18 mouse cellular contexts compared by ENCODE assay signal in genomic region chr7:65387560-65388175, GRCm38 (mm10).
DNase-seq lines count a peak whose midpoint lies in the region; ATAC-seq and TF ChIP-seq lines count a peak whose summit lies in the region.
"Had no signal": no experiment of that assay in that cellular context is flagged by ENCODE, and none has a peak within 500 bp of the region (broad histone marks: within the 10 kb centered on the region; RNA-seq: fewer than 3 reads in every experiment).

No protein-coding gene starts in this region.

- H3K27ac ChIP-seq in forebrain, postnatal 0 days (ENCODE audit: low read depth, low read length) = 0 out of 2 replicates have a peak overlapping the region, but pooled peaks have one; percentile 29
- no peak overlapping the region for H3K27ac ChIP-seq in forebrain, embryonic 15.5 days (replicated peaks)
- peak overlapping the region; percentile 55 for H3K27ac ChIP-seq in hindbrain, embryonic 13.5 days
- H3K27ac ChIP-seq in hindbrain, embryonic 12.5 days = no peak overlapping the region
- H3K27ac ChIP-seq in midbrain, embryonic 14.5 days (replicated peaks; ENCODE audit: low read depth, low read length) = peak overlapping the region; percentile 64
- no peak overlapping the region; the same call in 1 of the 2 replicates for H3K27ac ChIP-seq in midbrain, embryonic 16.5 days (ENCODE audit: low read length)
- H3K27ac ChIP-seq in olfactory bulb, adult 2 months (ENCODE audit: insufficient read depth, low read depth, low read length) = peak overlapping the region; percentile 50; the same call in 1 of the 2 replicates
- H3K27ac ChIP-seq: embryonic facial prominence, embryonic 10.5 days had no signal

- 59% methylated on average over 7 of the region's 7 CpGs for WGBS in forebrain, postnatal 0 days
- 73% methylated on average over 7 of the region's 7 CpGs for WGBS in forebrain, embryonic 15.5 days
- 79% methylated on average over 7 of the region's 7 CpGs for WGBS in hindbrain, embryonic 13.5 days
- 89% methylated on average over 7 of the region's 7 CpGs for WGBS in hindbrain, embryonic 12.5 days
- WGBS in midbrain, embryonic 14.5 days = 74% methylated on average over 7 of the region's 7 CpGs
- WGBS in midbrain, embryonic 16.5 days = 75% methylated on average over 7 of the region's 7 CpGs
- 66% methylated on average over 7 of the region's 7 CpGs for WGBS in olfactory bulb, adult 2 months

- no peak for ATAC-seq in forebrain, postnatal 0 days
- no peak for ATAC-seq in forebrain, embryonic 15.5 days (replicated peaks)
- peak; percentile 21; the same call in 1 of the 2 replicates for ATAC-seq in hindbrain, embryonic 13.5 days (ENCODE audit: low FRiP score)
- no peak for ATAC-seq in hindbrain, embryonic 12.5 days (ENCODE audit: low FRiP score)
- ATAC-seq in midbrain, embryonic 14.5 days (ENCODE audit: low FRiP score, low TSS enrichment) = no peak
- ATAC-seq in midbrain, embryonic 16.5 days = no peak
- ATAC-seq: Patski had no signal

- no peaks in the 10 kb centered on the region for H3K27me3 ChIP-seq in forebrain, postnatal 0 days (ENCODE audit: insufficient read depth, low read length)
- no peaks in the 10 kb centered on the region for H3K27me3 ChIP-seq in forebrain, embryonic 15.5 days
- no peaks in the 10 kb centered on the region for H3K27me3 ChIP-seq in hindbrain, embryonic 13.5 days
- no peaks in the 10 kb centered on the region for H3K27me3 ChIP-seq in hindbrain, embryonic 12.5 days
- no peaks in the 10 kb centered on the region for H3K27me3 ChIP-seq in midbrain, embryonic 14.5 days (ENCODE audit: control insufficient read depth, insufficient read depth, low read length)
- H3K27me3 ChIP-seq in midbrain, embryonic 16.5 days (ENCODE audit: control insufficient read depth, insufficient read depth, low read depth, low read length) = no peaks in the 10 kb centered on the region
- H3K27me3 ChIP-seq: Patski had no signal

- no peak overlapping the region for H3K4me2 ChIP-seq in forebrain, postnatal 0 days (ENCODE audit: low read depth)
- H3K4me2 ChIP-seq in forebrain, embryonic 15.5 days (replicated peaks) = no peak overlapping the region
- no peak overlapping the region for H3K4me2 ChIP-seq in hindbrain, embryonic 13.5 days
- no peak overlapping the region for H3K4me2 ChIP-seq in hindbrain, embryonic 12.5 days (replicated peaks)
- no peak overlapping the region for H3K4me2 ChIP-seq in midbrain, embryonic 14.5 days (ENCODE audit: low read length)
- no peak overlapping the region for H3K4me2 ChIP-seq in midbrain, embryonic 16.5 days (ENCODE audit: low read length)
- H3K4me2 ChIP-seq: heart, embryonic 11.5 days; liver, embryonic 11.5 days; lung, embryonic 14.5 days had no signal

- H3K4me3 ChIP-seq in forebrain, postnatal 0 days (ENCODE audit: low read depth, low read length) = no peak overlapping the region
- no peak overlapping the region for H3K4me3 ChIP-seq in forebrain, embryonic 15.5 days
- no peak overlapping the region for H3K4me3 ChIP-seq in hindbrain, embryonic 13.5 days
- H3K4me3 ChIP-seq in hindbrain, embryonic 12.5 days = no peak overlapping the region
- no peak overlapping the region for H3K4me3 ChIP-seq in midbrain, embryonic 14.5 days (replicated peaks; ENCODE audit: low read depth, low read length)
- no peak overlapping the region for H3K4me3 ChIP-seq in midbrain, embryonic 16.5 days (ENCODE audit: low read depth, low read length)
- H3K4me3 ChIP-seq in olfactory bulb, adult 2 months (ENCODE audit: insufficient read depth, low read depth, low read length) = no peak overlapping the region
- H3K4me3 ChIP-seq: embryonic facial prominence, embryonic 10.5 days; erythroblast, embryonic 14.5 days had no signal

- no peak for TF ChIP-seq POLR2A in olfactory bulb, adult 2 months (IDR thresholded peaks at IDR 0.05; ENCODE audit: insufficient read depth, low read depth, low read length)

- H3K9ac ChIP-seq in forebrain, postnatal 0 days = no peak overlapping the region
- no peak overlapping the region for H3K9ac ChIP-seq in forebrain, embryonic 15.5 days (replicated peaks)
- no peak overlapping the region for H3K9ac ChIP-seq in hindbrain, embryonic 13.5 days
- H3K9ac ChIP-seq in hindbrain, embryonic 12.5 days = no peak overlapping the region
- no peak overlapping the region for H3K9ac ChIP-seq in midbrain, embryonic 14.5 days (replicated peaks; ENCODE audit: low read length)
- H3K9ac ChIP-seq in midbrain, embryonic 16.5 days (ENCODE audit: low read depth, low read length) = no peak overlapping the region
- H3K9ac ChIP-seq: lung, embryonic 14.5 days had no signal

- DNase-seq in forebrain, postnatal 0 days = no peak
- DNase-seq in midbrain, embryonic 14.5 days = no peak
- no peak for DNase-seq in MN1 (ENCODE audit: low spot score)
- DNase-seq: kidney, adult 11 months; kidney, postnatal 36 days; lung, embryonic 14.5 days; right cerebral cortex, postnatal 4 days; thymus, postnatal 4 days had no signal

- H3K36me3 ChIP-seq in forebrain, postnatal 0 days (ENCODE audit: insufficient read depth) = no peaks in the 10 kb centered on the region
- H3K36me3 ChIP-seq in forebrain, embryonic 15.5 days = no peaks in the 10 kb centered on the region
- no peaks in the 10 kb centered on the region for H3K36me3 ChIP-seq in hindbrain, embryonic 13.5 days
- H3K36me3 ChIP-seq in hindbrain, embryonic 12.5 days = no peaks in the 10 kb centered on the region
- no peaks in the 10 kb centered on the region for H3K36me3 ChIP-seq in midbrain, embryonic 14.5 days (ENCODE audit: control insufficient read depth, insufficient read depth, low read length)
- H3K36me3 ChIP-seq in midbrain, embryonic 16.5 days (ENCODE audit: control insufficient read depth, insufficient read depth, low read length) = no peaks in the 10 kb centered on the region
- H3K36me3 ChIP-seq: embryonic facial prominence, embryonic 10.5 days had no signal

- TF ChIP-seq CTCF in forebrain, postnatal 0 days (IDR thresholded peaks at IDR 0.05; ENCODE audit: low read depth) = no peak
- TF ChIP-seq CTCF in olfactory bulb, adult 2 months (IDR thresholded peaks at IDR 0.05; ENCODE audit: insufficient read depth, low read depth, low read length) = no peak

- H3K4me1 ChIP-seq in forebrain, postnatal 0 days (ENCODE audit: insufficient read depth) = peaks cover 7% of the 10 kb centered on the region; the same call in 1 of the 2 replicates
- H3K4me1 ChIP-seq in forebrain, embryonic 15.5 days = peaks cover 8% of the 10 kb centered on the region; the same call in 1 of the 2 replicates
- H3K4me1 ChIP-seq in hindbrain, embryonic 13.5 days (replicated peaks) = peaks cover 18% of the 10 kb centered on the region
- peaks cover 6% of the 10 kb centered on the region for H3K4me1 ChIP-seq in hindbrain, embryonic 12.5 days
- H3K4me1 ChIP-seq in midbrain, embryonic 14.5 days (ENCODE audit: control insufficient read depth, insufficient read depth, low read length) = peaks cover 9% of the 10 kb centered on the region; the same call in 1 of the 2 replicates
- peaks cover 11% of the 10 kb centered on the region for H3K4me1 ChIP-seq in midbrain, embryonic 16.5 days (ENCODE audit: control insufficient read depth, insufficient read depth, low read length)
- H3K4me1 ChIP-seq in olfactory bulb, adult 2 months (ENCODE audit: control insufficient read depth, insufficient read depth, low read length) = peaks cover 10% of the 10 kb centered on the region

- H3K9me3 ChIP-seq in forebrain, postnatal 0 days (ENCODE audit: low read length) = no peaks in the 10 kb centered on the region
- no peaks in the 10 kb centered on the region; the same call in 1 of the 2 replicates for H3K9me3 ChIP-seq in forebrain, embryonic 15.5 days
- H3K9me3 ChIP-seq in hindbrain, embryonic 13.5 days = no peaks in the 10 kb centered on the region
- no peaks in the 10 kb centered on the region for H3K9me3 ChIP-seq in hindbrain, embryonic 12.5 days (replicated peaks)
- H3K9me3 ChIP-seq in midbrain, embryonic 14.5 days (ENCODE audit: control insufficient read depth, low read length) = no peaks in the 10 kb centered on the region
- no peaks in the 10 kb centered on the region for H3K9me3 ChIP-seq in midbrain, embryonic 16.5 days (replicated peaks; ENCODE audit: control insufficient read depth, low read length, poor library complexity, severe bottlenecking)
- H3K9me3 ChIP-seq: embryonic facial prominence, embryonic 10.5 days had no signal

Comparison
In these comparisons a context has a peak if more than half of its experiments do, and no peak if none do; other contexts are left out.
1. H3K27ac ChIP-seq: peak in forebrain, postnatal 0 days (single experiment), hindbrain, embryonic 13.5 days (single experiment), midbrain, embryonic 14.5 days (single experiment) and olfactory bulb, adult 2 months (single experiment); none in forebrain, embryonic 15.5 days (single experiment), hindbrain, embryonic 12.5 days (single experiment) and midbrain, embryonic 16.5 days (single experiment).